Mouse (Mus musculus): ENCODE results near the gene Sfrp5. TPM values are rescaled to one million over a fixed set of nuclear protein-coding genes. Genes with fewer than 3 reads are reported as not detected.

Sfrp5 gene
- not detected for total RNA-seq (2023)

DNA sequence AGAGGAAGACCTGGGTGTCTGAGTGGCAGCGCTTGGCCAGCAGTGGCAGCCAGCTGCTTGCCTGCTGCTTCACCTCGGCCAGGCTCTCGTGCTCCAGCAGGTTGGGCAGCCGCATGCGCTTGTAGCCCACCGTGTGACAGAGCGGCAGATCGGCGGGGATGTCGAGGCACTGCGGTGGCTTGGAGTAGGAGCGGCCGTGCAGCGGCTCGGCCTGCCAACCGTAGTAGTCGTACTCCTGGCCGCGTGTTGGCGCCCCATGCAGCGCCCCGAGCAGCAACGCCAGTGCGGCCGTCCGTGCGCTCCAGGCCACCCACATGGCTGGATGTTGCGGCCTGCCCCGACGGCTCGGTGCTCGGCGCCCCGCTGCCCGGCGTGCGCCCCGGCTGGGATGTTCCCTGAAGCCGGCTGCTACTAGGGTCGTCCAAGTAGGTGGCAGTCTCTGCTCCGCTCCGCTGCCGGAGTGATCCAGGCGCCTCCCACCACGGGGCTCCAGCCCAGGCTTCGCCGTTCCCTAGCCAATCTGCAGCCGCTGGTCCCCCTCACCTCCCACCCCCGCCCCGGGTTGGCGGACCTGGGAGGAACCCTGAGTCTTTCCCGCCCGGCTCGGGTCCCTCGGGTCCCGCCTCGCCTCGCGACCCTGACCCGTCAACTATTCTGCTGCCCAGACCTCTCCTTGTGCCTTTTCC, at the start of gene Sfrp5:
Sfrp5 (minus strand) TSS at position 557 of the 686 bp plus-strand sequence.

DNA sequence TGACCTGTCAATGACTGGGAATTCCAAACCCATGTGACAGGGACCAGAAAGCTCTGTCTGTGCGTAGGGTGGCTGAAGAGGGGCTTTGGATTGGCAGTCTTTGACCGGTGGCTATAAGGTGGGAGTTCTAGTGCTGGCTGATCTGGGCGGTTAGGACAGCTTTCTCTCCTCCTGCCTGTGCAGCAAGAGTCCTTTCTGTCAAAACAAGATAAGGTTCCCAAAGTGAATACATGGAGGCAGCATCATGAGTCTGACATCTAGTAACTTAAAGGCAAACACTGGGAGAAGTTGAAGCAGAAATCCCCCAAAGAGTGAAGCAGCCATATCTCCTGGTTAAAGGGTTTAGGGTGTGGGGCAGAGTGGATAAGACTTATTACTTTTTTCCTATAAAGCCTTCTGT, 45.5 kb upstream of the Sfrp5 start, which contains the start of gene Golga7b:
Golga7b (plus strand) TSS at position 56 of the 400 bp plus-strand sequence.

DNA sequence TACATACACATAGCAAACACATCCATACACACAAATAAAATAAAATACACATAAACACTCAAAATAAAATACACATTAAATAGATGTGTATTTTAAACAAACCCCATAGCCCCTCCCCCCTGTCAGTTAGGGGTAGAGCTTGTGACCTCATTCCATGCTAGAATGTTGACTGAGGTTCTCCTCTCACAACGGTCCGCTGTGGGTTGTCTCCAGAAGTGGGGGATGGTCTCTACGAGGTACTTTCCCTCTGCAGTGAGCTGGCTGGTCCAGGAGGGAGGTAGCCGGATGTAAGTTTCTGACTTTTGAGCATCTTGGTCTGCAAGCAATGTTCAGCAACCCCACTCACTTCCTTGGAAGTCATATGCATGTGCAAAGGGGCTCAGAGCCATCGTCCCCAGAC, 38.3 kb downstream of the Sfrp5 start, which contains the start of gene Zfyve27:
Zfyve27 (plus strand) TSS at position 188 of the 400 bp plus-strand sequence.

Other genes starting within 250 kb of the Sfrp5 start
- 10 to 100 TPM; 33.8 to 41.6 TPM for gene Mms19, start 221.1 kb downstream of the Sfrp5 start, total RNA-seq (2023)
- gene Ubtd1, start 220.5 kb downstream of the Sfrp5 start, total RNA-seq (2023): 10 to 100 TPM; 32.2 to 38.0 TPM
- under 1 TPM in 1 of 2 experiments, not detected in 1; 0.33 TPM for gene Ankrd2, start 166.3 kb downstream of the Sfrp5 start, total RNA-seq (2023)
- not detected for gene Hoga1, start 156.6 kb downstream of the Sfrp5 start, total RNA-seq (2023)
- not detected for gene 4933411K16Rik, start 150.0 kb downstream of the Sfrp5 start, total RNA-seq (2023)
- not detected for gene Morn4, start 115.9 kb downstream of the Sfrp5 start, total RNA-seq (2023)
- 10 to 100 TPM; 37.7 to 39.8 TPM for gene Pi4k2a, start 111.8 kb downstream of the Sfrp5 start, total RNA-seq (2023)
- gene Avpi1, start 73.2 kb downstream of the Sfrp5 start, total RNA-seq (2023): 1 to 10 TPM in 1 of 2 experiments, under 1 TPM in 1; 0.99 to 1.3 TPM
- 10 to 100 TPM; 14.1 to 15.0 TPM for gene Marveld1, start 54.9 kb downstream of the Sfrp5 start, total RNA-seq (2023)
- 10 to 100 TPM; 74.3 to 87.5 TPM for gene Zfyve27, start 38.3 kb downstream of the Sfrp5 start, total RNA-seq (2023)
- gene Golga7b, start 45.3 kb upstream of the Sfrp5 start, total RNA-seq (2023): not detected
- 1 to 10 TPM; 5.0 to 6.1 TPM for gene Crtac1, start 229.5 kb upstream of the Sfrp5 start, total RNA-seq (2023)